Mouse (Mus musculus): ENCODE data around the gene Gm5447. TPM values are rescaled to one million over a fixed set of nuclear protein-coding genes. Genes with fewer than 3 reads are reported as not detected.

Gene Gm5447
- 0.24 TPM in 1 of 2 replicates, not detected in the other for polyA plus RNA-seq (2015; fragmentation: Nextera tagmentation; extraction: Ambion mirVana)

DNA sequence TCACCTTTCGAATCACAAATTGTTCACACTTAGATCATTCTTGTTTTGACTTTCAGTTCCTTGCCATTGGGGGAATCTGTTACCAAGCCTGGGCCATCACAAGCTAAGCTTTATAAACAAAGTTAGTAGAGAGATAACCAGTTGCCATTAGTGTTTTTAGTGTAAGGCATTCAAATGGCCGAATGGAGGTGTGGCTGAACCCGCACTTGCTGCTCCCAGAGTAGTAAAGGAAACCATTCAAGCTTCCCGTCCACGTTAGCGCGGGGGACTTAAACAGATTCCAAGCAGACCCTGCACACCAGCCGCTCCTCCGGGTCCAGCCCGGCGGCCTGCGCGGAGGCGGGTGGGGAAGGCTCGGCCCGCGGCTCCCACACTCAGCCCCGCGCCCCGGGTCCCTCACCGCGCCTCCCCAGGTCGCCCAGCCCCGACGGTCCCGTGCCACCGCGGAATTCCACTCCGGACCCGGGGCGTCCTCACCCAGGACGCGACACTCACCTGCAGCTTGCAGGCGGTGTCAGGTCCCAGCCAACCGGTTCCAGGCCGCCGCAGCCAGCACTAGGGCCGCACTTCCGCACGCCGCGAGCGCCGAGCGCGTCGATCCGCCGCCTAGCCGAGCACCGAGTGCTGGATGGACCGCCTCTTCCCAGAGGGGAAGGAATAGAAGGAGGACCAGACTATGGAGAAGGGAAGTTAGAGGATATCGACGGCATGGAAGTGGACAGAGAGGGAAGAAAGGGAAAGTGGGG, at the start of gene Gm5447, which contains the start of gene Exoc2:
TSS of gene Gm5447 (plus strand) at position 704 of the 746 bp plus-strand sequence.
TSS of gene Exoc2 (minus strand) at position 593 of the 746 bp plus-strand sequence.
- H3K4me1 ChIP-seq, result peaks cover 5% of the 10 kb centered on the region; the same call in 1 of the 2 replicates
- no peaks in the 10 kb centered on the region for H3K36me3 ChIP-seq
- H3K27me3 ChIP-seq, result no peaks in the 10 kb centered on the region
- H3K27ac ChIP-seq (replicated peaks), result peak within 1 kb of the TSS; percentile 79
- H3K9me3 ChIP-seq (replicated peaks), result no peaks in the 10 kb centered on the region
- ATAC-seq (ENCODE audit: insufficient number of reproducible peaks, low FRiP score, low TSS enrichment, low read depth), result peak; percentile 94
- WGBS, result under 1% methylated on average over 44 of the region's 54 CpGs
- H3K9ac ChIP-seq, result peak within 1 kb of the TSS; percentile 63
- peak within 1 kb of the TSS; percentile 55 for H3K4me2 ChIP-seq (replicated peaks)
- peak within 1 kb of the TSS; percentile 78 for H3K4me3 ChIP-seq (replicated peaks)

DNA sequence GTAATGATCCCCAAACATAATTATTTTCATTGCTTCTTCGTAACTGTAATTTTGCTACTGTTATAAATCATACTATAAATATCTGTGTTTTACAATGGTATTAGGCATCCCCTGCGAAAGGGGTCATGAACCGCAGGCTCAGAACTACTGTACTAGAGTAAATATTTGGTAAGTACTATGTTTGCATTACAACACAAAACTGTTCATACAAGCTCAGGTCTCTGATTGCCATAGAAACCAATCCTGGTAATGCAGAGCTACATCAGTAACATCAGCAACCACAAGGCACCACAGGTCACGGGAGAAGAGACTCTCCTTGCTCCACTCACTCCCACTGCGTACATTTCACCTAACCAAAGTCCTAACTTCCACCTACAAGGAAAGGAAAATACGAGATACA, 49.7 kb upstream of the Gm5447 start:
- no peaks in the 10 kb centered on the region for H3K27me3 ChIP-seq
- H3K4me2 ChIP-seq (replicated peaks), result no peak overlapping the region
- H3K4me3 ChIP-seq (replicated peaks), result no peak overlapping the region
- no peak overlapping the region for H3K9ac ChIP-seq
- H3K4me1 ChIP-seq, result no peaks in the 10 kb centered on the region
- no peak overlapping the region for H3K27ac ChIP-seq (replicated peaks)
- no peaks in the 10 kb centered on the region for H3K9me3 ChIP-seq (replicated peaks)
- WGBS, result 89% methylated on average over 6 of the region's 6 CpGs
- H3K36me3 ChIP-seq, result peaks cover 7% of the 10 kb centered on the region
- no peak for ATAC-seq (ENCODE audit: insufficient number of reproducible peaks, low FRiP score, low TSS enrichment, low read depth)

DNA sequence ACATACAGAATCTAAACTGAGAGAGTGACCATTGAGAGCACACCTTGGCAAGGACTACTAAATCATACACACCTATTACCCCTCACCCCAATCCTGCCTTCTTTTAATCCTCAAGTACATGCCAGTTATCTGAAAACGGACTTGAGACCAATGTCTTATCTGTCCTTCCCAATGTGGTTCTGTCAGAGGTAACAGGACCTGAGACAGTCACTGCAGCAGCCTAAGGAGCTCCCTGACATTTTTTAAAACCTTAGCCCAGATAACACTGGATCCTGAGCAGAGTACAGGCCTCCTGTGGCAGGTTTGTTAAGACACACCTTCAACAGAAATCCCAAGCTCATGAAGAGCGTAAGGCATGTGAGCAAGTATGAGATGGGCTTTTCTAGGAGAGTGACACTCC, 44.9 kb upstream of the Gm5447 start:
- H3K9me3 ChIP-seq (replicated peaks), result no peaks in the 10 kb centered on the region
- ATAC-seq (ENCODE audit: insufficient number of reproducible peaks, low FRiP score, low TSS enrichment, low read depth), result no peak
- no peak overlapping the region for H3K4me3 ChIP-seq (replicated peaks)
- H3K4me2 ChIP-seq (replicated peaks), result no peak overlapping the region
- no peak overlapping the region for H3K9ac ChIP-seq
- no peaks in the 10 kb centered on the region for H3K27me3 ChIP-seq
- H3K36me3 ChIP-seq, result peaks cover 10% of the 10 kb centered on the region
- H3K4me1 ChIP-seq, result no peaks in the 10 kb centered on the region
- H3K27ac ChIP-seq (replicated peaks), result no peak overlapping the region
- WGBS, result 83% methylated on average over 2 of the region's 2 CpGs

DNA sequence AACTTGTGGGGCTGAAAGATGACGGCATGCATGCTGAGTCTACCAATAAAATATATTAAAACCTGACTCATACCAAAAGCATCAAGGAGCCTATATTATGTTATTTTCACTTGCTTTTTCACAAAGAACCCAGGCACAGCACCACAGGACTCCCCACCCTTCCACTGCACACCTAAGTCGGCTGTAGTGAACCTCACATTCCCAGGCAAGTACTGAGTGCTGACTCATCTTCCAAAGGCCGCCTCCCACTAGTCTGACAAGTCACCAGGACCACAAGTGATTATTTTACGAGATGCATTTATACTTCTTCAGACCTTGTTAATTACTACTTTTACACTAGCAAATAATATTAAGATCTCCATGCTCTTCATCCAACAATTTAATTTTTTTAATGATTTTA, 42.4 kb upstream of the Gm5447 start:
- WGBS, result 56% methylated on average over 4 of the region's 4 CpGs
- Histone ChIP-seq H3K36me3 (0 out of 2 replicates have a peak, but pooled peaks cover 4% of the 10 kb centered on the region), H3K4me3 (replicated peaks) (no peak overlapping the region), H3K9ac (no peak overlapping the region), H3K4me2 (replicated peaks) (no peak overlapping the region), H3K9me3 (replicated peaks) (no peaks in the 10 kb centered on the region), H3K27ac (replicated peaks) (no peak overlapping the region), H3K27me3 (no peaks in the 10 kb centered on the region), H3K4me1 (no peaks in the 10 kb centered on the region)
- no peak for ATAC-seq (ENCODE audit: insufficient number of reproducible peaks, low FRiP score, low TSS enrichment, low read depth)

DNA sequence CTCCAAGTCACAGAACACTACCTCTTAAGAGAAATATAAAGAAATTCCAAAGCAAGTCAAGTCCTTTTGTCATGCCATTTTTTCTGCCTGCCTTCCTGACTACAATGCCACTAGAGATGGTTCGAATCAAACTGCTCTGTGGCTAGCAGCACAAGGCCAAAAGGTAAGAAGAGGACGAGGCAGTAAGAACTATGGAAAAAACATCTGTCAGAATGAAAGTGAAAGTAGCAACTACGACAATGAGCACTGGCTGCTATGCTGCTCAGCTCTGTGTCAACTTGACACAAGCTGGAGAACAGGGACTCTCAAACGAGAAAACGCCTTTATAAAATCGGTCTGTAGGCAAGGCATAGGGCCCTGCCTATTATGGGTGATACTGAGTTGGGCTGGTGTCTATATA, 41.0 kb upstream of the Gm5447 start:
- no peak overlapping the region for H3K4me2 ChIP-seq (replicated peaks)
- H3K9me3 ChIP-seq (replicated peaks), result no peaks in the 10 kb centered on the region
- no peaks in the 10 kb centered on the region for H3K27me3 ChIP-seq
- no peak overlapping the region for H3K9ac ChIP-seq
- WGBS, result 87% methylated on average over 6 of the region's 6 CpGs
- H3K36me3 ChIP-seq, result 0 out of 2 replicates have a peak, but pooled peaks cover 4% of the 10 kb centered on the region
- H3K27ac ChIP-seq (replicated peaks), result no peak overlapping the region
- H3K4me3 ChIP-seq (replicated peaks), result no peak overlapping the region
- no peak for ATAC-seq (ENCODE audit: insufficient number of reproducible peaks, low FRiP score, low TSS enrichment, low read depth)
- H3K4me1 ChIP-seq, result no peaks in the 10 kb centered on the region

DNA sequence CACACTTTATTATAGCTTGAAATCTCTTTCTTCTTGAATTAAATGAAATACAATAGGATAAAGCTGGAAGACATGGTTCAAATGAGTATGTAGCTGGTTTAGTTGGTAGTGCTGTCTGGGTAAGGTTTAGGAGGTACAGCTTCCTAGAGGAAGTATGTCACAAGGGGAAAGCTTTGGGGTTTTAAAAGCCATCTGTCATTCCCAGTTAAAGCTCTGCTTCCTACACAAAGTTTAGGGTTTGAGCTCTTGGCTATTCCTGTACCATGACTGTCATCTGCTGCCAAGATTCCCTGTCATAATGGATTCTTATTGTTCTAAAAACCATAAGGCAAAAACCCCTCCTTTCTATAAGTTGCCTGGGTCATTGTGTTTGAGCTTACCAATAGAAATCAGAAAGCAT, 28.2 kb upstream of the Gm5447 start:
- ATAC-seq (ENCODE audit: insufficient number of reproducible peaks, low FRiP score, low TSS enrichment, low read depth), result no peak
- Histone ChIP-seq H3K36me3 (no peaks in the 10 kb centered on the region), H3K4me2 (replicated peaks) (no peak overlapping the region), H3K4me3 (replicated peaks) (no peak overlapping the region), H3K4me1 (0 out of 2 replicates have a peak, but pooled peaks cover 4% of the 10 kb centered on the region), H3K9me3 (replicated peaks) (no peaks in the 10 kb centered on the region), H3K27me3 (no peaks in the 10 kb centered on the region), H3K27ac (replicated peaks) (no peak overlapping the region), H3K9ac (no peak overlapping the region)

DNA sequence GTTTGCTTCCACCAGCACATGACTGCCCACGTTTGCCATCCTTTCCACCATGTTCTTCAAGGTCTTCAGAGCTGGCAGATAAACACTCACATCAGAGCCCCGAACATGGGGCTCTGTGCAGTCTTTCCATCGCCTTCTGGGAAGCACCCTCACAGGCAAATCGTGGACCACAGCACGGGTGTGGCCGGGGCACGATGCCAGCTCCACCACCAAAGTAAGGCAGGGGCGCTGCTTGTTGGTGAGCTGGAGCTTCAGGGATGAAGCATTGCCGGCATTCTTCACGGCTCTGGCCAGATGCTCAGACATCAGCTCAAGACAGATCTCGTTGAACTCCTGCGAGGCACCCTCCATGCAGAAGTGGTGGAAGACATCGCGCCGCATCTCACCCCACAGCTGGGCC, 26.9 kb upstream of the Gm5447 start:
- Histone ChIP-seq H3K27me3 (no peaks in the 10 kb centered on the region), H3K9ac (no peak overlapping the region), H3K27ac (replicated peaks) (no peak overlapping the region), H3K4me1 (0 out of 2 replicates have a peak, but pooled peaks cover 4% of the 10 kb centered on the region), H3K9me3 (replicated peaks) (no peaks in the 10 kb centered on the region), H3K4me3 (replicated peaks) (no peak overlapping the region), H3K36me3 (no peaks in the 10 kb centered on the region), H3K4me2 (replicated peaks) (no peak overlapping the region)
- no peak for ATAC-seq (ENCODE audit: insufficient number of reproducible peaks, low FRiP score, low TSS enrichment, low read depth)
- 89% methylated on average over 15 of the region's 15 CpGs for WGBS

DNA sequence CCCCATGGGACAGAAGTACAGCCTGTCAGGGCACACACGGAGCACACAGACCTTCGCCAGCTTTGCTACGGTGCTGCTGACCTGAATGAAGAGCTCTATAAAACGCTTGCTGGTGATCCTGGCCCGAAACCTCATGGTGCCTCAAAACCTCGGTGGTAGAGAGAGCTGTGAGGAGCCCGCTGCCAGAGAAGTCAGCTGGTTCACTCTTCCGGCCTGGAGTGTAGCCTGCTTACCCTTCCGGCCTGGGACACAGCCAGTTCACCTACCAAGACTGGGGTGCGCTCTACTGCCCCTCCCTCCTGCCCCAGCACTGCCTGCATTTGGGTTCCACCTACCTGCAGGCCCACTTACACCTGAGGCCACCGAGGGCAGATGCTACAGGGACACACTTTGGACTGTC, 26.5 kb upstream of the Gm5447 start, which contains the start of gene Hus1b:
TSS of gene Hus1b (minus strand) at position 220 of the 400 bp plus-strand sequence.
- no peak for ATAC-seq (ENCODE audit: insufficient number of reproducible peaks, low FRiP score, low TSS enrichment, low read depth)
- 88% methylated on average over 11 of the region's 11 CpGs for WGBS

DNA sequence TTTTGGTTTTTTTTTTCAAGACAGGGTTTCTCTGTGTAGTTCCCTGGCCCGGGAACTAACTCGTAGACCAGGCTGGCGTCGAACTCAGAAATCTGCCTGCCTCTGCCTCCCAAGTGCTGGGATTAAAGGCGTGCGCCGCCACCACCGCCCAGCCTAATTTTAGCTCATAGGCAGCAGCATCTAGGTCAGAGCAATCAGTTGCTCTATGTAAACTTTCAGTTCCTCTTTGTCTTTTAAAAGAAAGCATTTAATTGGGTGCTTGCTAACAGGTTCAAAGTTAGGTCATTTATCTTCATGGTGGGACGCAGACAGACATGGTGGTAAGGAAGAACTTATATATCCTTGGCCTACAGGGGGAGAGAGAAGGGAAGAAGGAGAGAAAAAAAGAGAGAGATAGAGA, 24.8 kb upstream of the Gm5447 start:
- no peaks in the 10 kb centered on the region for H3K36me3 ChIP-seq
- no peak overlapping the region for H3K4me3 ChIP-seq (replicated peaks)
- no peak overlapping the region for H3K27ac ChIP-seq (replicated peaks)
- WGBS, result 95% methylated on average over 9 of the region's 9 CpGs
- H3K27me3 ChIP-seq, result no peaks in the 10 kb centered on the region
- ATAC-seq (ENCODE audit: insufficient number of reproducible peaks, low FRiP score, low TSS enrichment, low read depth), result no peak
- H3K9me3 ChIP-seq (replicated peaks), result no peaks in the 10 kb centered on the region
- H3K4me1 ChIP-seq, result 0 out of 2 replicates have a peak, but pooled peaks cover 4% of the 10 kb centered on the region
- no peak overlapping the region for H3K4me2 ChIP-seq (replicated peaks)
- H3K9ac ChIP-seq, result no peak overlapping the region

More for the DNA sequence above, 26.5 kb upstream of the Gm5447 start, which contains the start of gene Hus1b:
- H3K4me3 ChIP-seq (replicated peaks), result no peak within 1 kb of the TSS
- H3K27me3 ChIP-seq, result no peaks in the 10 kb centered on the region
- no peaks in the 10 kb centered on the region for H3K36me3 ChIP-seq
- H3K9me3 ChIP-seq (replicated peaks), result no peaks in the 10 kb centered on the region
- H3K4me2 ChIP-seq (replicated peaks), result no peak within 1 kb of the TSS
- no peak within 1 kb of the TSS for H3K9ac ChIP-seq
- H3K4me1 ChIP-seq, result 0 out of 2 replicates have a peak, but pooled peaks cover 4% of the 10 kb centered on the region
- no peak within 1 kb of the TSS for H3K27ac ChIP-seq (replicated peaks)

DNA sequence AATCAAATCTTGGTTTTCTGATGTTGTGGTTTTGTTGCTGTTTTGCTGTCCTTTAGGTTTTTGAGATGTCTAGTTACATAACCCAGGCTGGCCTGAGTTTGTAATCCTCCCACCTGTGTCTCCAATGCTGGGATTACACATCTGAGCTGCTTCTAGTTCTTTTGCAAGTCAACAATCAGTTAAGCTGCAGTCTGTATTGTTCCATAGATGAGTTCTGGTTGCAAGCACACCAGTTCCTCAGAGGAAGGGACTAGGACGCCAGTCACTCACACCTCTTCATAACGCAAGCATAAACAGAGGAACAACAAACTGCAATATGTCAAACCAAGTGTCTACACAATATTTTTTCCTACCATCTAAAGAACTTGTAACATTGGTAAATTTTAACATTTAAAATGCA, 22.0 kb upstream of the Gm5447 start:
- Histone ChIP-seq H3K36me3 (no peaks in the 10 kb centered on the region), H3K27ac (replicated peaks) (no peak overlapping the region), H3K9ac (no peak overlapping the region), H3K27me3 (no peaks in the 10 kb centered on the region), H3K4me2 (replicated peaks) (no peak overlapping the region), H3K9me3 (replicated peaks) (no peaks in the 10 kb centered on the region), H3K4me3 (replicated peaks) (no peak overlapping the region), H3K4me1 (0 out of 2 replicates have a peak, but pooled peaks cover 4% of the 10 kb centered on the region)
- 85% methylated on average over 2 of the region's 2 CpGs for WGBS
- no peak for ATAC-seq (ENCODE audit: insufficient number of reproducible peaks, low FRiP score, low TSS enrichment, low read depth)

DNA sequence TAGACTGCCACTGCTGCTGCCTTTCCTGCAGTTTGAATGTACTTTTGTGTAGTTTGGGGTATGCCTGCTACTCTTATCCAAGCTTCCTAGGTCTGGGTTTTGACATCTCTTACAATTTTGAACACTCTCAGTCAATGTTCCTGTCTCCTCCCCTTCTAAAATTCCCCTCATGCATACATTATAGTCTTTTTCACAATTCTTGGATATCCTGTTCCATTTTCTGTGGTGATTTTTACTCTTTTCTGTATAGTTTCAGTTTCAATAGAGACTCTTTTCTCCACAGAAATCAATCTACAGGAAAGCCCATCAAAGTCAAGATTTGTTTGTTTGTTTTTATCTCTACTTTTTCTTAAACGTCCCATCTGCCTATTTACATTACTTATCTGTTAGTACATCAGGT, 20.4 kb upstream of the Gm5447 start:
- 47% methylated on average over 1 of the region's 1 CpGs for WGBS
- no peak for ATAC-seq (ENCODE audit: insufficient number of reproducible peaks, low FRiP score, low TSS enrichment, low read depth)
- H3K27me3 ChIP-seq, result no peaks in the 10 kb centered on the region

More for the DNA sequence above, 20.4 kb upstream of the Gm5447 start:
- Histone ChIP-seq H3K4me2 (replicated peaks) (no peak overlapping the region), H3K4me1 (no peaks in the 10 kb centered on the region), H3K36me3 (no peaks in the 10 kb centered on the region), H3K9ac (no peak overlapping the region), H3K9me3 (replicated peaks) (no peaks in the 10 kb centered on the region), H3K27ac (replicated peaks) (no peak overlapping the region), H3K4me3 (replicated peaks) (no peak overlapping the region)
